Mouse (Mus musculus): ENCODE results near the gene 9130019O22Rik.
"Not testable (repeated sequence)": the region's sequence is repeated elsewhere in the genome, so short reads cannot be mapped to it uniquely, and the experiment has no call there.

9130019O22Rik gene

GRCm38 (mm10) chr7:127375271-127376245 is 11.4 kb downstream of the 9130019O22Rik start, which contains the start of gene Zfp747:
Zfp747 (minus strand) TSS chr7:127376050.
- peak; percentile 83 for DNase-seq (ENCODE audit: low spot score)

GRCm38 (mm10) chr7:127371870-127372269 is 15.1 kb downstream of the 9130019O22Rik start:
- DNase-seq (ENCODE audit: low spot score): not testable (repeated sequence)

- DNase-seq (ENCODE audit: low spot score): no peak
Observed at GRCm38 (mm10) chr7:127371213-127371612, 15.8 kb downstream of the 9130019O22Rik start.

GRCm38 (mm10) chr7:127366249-127366648 is 20.7 kb downstream of the 9130019O22Rik start:
- DNase-seq (ENCODE audit: low spot score): no peak

- DNase-seq (ENCODE audit: low spot score): no peak
Observed at GRCm38 (mm10) chr7:127364166-127364565, 22.8 kb downstream of the 9130019O22Rik start.

GRCm38 (mm10) chr7:127363475-127363921 is 23.5 kb downstream of the 9130019O22Rik start:
- DNase-seq (ENCODE audit: low spot score): no peak

GRCm38 (mm10) chr7:127362418-127362817 is 24.5 kb downstream of the 9130019O22Rik start:
- DNase-seq (ENCODE audit: low spot score): not testable (repeated sequence)

GRCm38 (mm10) chr7:127361449-127361848 is 25.5 kb downstream of the 9130019O22Rik start:
- no peak for DNase-seq (ENCODE audit: low spot score)

- DNase-seq (ENCODE audit: low spot score): no peak
Observed at GRCm38 (mm10) chr7:127360265-127360664, 26.7 kb downstream of the 9130019O22Rik start.

GRCm38 (mm10) chr7:127358472-127358871 is 28.5 kb downstream of the 9130019O22Rik start:
- DNase-seq (ENCODE audit: low spot score): no peak

- DNase-seq (ENCODE audit: low spot score): no peak
Observed at GRCm38 (mm10) chr7:127357871-127358270, 29.1 kb downstream of the 9130019O22Rik start.

- no peak for DNase-seq (ENCODE audit: low spot score)
Observed at GRCm38 (mm10) chr7:127355796-127356195, 31.2 kb downstream of the 9130019O22Rik start.

- no peak for DNase-seq (ENCODE audit: low spot score)
Observed at GRCm38 (mm10) chr7:127351230-127352004, 35.5 kb downstream of the 9130019O22Rik start.

GRCm38 (mm10) chr7:127346676-127347075 is 40.3 kb downstream of the 9130019O22Rik start:
- no peak for DNase-seq (ENCODE audit: low spot score)

GRCm38 (mm10) chr7:127345512-127346325 is 41.2 kb downstream of the 9130019O22Rik start, which contains the start of gene Zfp768:
Zfp768 (minus strand) TSS chr7:127345589.
- peak; percentile 80 for DNase-seq (ENCODE audit: low spot score)

GRCm38 (mm10) chr7:127345092-127345491 is 41.9 kb downstream of the 9130019O22Rik start:
- DNase-seq (ENCODE audit: low spot score): no peak

GRCm38 (mm10) chr7:127344371-127344770 is 42.6 kb downstream of the 9130019O22Rik start:
- DNase-seq (ENCODE audit: low spot score): no peak

GRCm38 (mm10) chr7:127343351-127344019 is 43.5 kb downstream of the 9130019O22Rik start:
- no peak for DNase-seq (ENCODE audit: low spot score)

- DNase-seq (ENCODE audit: low spot score): no peak
Observed at GRCm38 (mm10) chr7:127342888-127343287, 44.1 kb downstream of the 9130019O22Rik start.

GRCm38 (mm10) chr7:127342332-127342731 is 44.6 kb downstream of the 9130019O22Rik start:
- no peak for DNase-seq (ENCODE audit: low spot score)

- not testable (repeated sequence) for DNase-seq (ENCODE audit: low spot score)
Observed at GRCm38 (mm10) chr7:127341861-127342260, 45.1 kb downstream of the 9130019O22Rik start.
